Mouse (Mus musculus): ENCODE data around the gene Mmachc.

DNA sequence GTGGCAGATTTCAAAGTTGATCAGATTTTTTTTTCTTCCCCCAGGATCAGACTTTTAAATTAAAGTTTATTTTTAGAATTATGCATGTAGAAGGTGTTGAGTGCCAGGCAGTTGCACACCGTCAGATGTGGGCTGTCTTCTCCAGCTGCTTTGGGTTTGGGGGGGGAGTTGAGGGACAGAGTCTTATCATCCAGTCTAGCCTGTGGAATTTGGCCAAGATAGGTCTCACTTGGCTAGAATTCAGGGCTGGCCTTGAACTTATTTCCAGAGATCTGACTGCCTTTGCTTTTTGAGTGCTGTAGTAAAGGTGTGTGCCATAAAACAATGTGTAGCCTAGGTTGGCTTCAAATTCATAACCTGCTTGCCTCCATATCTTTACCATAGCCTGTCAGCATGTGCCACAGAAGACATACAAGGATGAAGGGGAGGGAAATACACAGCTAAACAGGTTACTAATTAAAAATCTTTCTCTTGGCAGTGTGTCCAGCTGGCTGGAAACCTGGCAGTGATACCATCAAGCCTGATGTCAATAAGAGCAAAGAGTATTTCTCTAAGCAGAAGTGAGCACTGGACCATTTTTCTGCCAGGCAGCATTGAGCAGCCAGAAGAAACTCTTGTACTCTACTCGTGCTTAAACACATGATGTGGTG, 9.4 kb downstream of the Mmachc start:
- TF ChIP-seq CTCF (IDR thresholded peaks at IDR 0.05; ENCODE audit: insufficient read depth, low read length) = no peak
- no peak for TF ChIP-seq POLR2A (IDR thresholded peaks at IDR 0.05; ENCODE audit: borderline replicate concordance, extremely low read depth, low read depth, low read length)
